Mouse (Mus musculus): ENCODE results near the gene Ctse.

Gene Ctse

DNA sequence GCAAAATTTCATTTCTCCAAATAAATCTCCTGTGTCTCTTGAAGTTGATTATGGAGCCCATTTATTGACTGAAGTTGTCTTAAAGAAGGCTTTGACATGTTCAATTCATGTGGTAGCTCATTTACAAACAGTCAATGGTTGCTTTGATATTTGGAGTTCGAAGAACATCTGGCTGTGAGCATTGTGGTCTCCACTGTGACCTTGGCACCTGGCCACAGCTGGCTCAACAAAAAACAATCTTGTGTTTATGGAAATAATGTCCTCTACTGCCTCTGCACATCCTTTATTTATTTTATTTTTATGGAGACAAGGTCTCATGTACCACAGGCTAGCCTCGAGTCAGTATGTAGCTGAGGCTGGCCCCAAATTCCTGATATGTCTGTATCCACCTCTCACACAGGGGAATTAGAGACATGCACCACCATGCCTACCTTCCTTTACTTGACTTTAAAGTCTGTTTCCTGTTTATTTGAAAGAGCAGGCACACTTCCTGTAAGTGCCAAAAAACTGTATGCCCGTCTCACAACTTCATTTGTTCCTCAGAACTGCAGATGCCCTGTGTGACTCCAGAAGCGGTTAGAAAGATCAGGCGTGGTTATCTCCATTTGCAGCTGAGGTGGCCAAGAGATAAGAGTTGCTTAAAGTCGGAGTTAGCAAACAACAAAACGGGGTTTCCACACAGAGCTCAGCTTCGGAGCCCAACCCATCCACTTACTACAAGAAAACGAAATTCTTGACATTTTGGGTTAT is at the start of gene Ctse:
Gene Ctse (plus strand): TSS at position 516 of the 750 bp plus-strand sequence.
- no peak for DNase-seq

- DNase-seq = no peak
Measured at GRCm38 (mm10) chr1:131598905-131599304, 39.2 kb upstream of the Ctse start, which contains the start of gene Avpr1b. Gene Avpr1b (plus strand): TSS chr1:131599239.

- no peak for DNase-seq
Measured at GRCm38 (mm10) chr1:131600314-131600713, 37.8 kb upstream of the Ctse start.

GRCm38 (mm10) chr1:131606719-131607118 is 31.4 kb upstream of the Ctse start:
- no peak for DNase-seq

- DNase-seq = peak; percentile 11
Measured at GRCm38 (mm10) chr1:131612556-131613155, 25.4 kb upstream of the Ctse start.

GRCm38 (mm10) chr1:131613361-131614133 is 24.6 kb upstream of the Ctse start:
- peak; percentile 86 for DNase-seq

DNA sequence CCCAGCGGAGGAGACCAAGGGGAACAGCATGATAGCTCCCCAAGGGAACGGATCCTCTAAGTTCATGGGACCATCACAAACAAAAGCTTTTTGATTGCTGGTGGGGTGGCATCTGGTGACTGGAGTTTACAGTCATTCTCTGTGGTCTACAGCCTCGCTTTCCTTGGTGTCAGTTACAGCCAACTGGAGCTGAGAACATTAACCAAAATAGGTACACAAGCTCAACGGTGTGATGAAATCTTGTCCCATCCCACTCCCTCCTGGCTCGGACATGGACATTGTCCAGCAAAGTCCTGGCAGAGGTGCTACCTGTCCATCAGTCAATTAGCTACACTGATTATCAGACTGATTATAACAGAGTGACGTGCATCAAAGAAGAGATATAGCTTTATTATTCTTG is 23.5 kb upstream of the Ctse start:
- DNase-seq = no peak

GRCm38 (mm10) chr1:131616131-131616530 is 22.0 kb upstream of the Ctse start:
- no peak for DNase-seq

GRCm38 (mm10) chr1:131616546-131617220 is 21.4 kb upstream of the Ctse start:
- no peak for DNase-seq

DNA sequence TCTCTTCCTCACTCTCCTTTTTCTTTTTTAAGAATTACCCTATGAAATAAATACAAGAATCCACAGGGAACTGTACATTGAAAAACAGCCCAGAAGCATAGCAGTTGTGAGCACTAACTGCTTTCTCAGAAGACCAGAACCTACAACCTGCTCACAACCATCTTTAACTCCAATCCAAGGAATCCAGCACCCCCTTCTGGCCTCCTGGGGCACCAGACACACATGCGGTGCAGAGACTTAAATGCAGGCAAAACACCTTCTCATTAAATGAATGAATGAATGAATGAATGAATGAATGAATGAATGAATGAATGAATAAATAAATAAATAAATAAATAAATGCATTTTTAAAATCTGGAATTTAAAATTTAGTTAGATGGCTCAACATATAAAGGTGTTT is 19.5 kb upstream of the Ctse start:
- no peak for DNase-seq

GRCm38 (mm10) chr1:131619348-131619747 is 18.8 kb upstream of the Ctse start:
- DNase-seq = no peak

DNA sequence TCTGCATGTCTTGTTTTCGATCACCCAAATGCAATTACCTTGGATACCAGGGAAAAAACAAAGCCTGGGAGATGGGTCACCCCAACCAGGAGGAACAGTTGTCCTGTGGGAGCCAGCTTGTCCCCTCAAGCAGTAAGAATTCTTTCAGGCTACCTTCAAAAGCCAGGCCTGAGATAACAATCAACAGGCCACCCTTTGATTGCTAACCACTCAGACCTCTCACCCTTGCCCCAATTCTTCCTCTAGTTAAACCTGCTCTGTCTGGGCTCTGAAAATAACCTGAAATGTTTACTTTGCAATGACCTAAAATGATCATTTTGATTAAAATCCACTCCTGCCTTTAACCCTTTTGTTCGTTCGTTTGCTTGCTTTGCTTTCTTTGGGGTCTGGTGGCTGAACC is 14.5 kb upstream of the Ctse start:
- no peak for DNase-seq

GRCm38 (mm10) chr1:131624175-131624835 is 13.8 kb upstream of the Ctse start:
- DNase-seq = no peak

- no peak for DNase-seq
Measured at GRCm38 (mm10) chr1:131626200-131626599, 11.9 kb upstream of the Ctse start.

DNA sequence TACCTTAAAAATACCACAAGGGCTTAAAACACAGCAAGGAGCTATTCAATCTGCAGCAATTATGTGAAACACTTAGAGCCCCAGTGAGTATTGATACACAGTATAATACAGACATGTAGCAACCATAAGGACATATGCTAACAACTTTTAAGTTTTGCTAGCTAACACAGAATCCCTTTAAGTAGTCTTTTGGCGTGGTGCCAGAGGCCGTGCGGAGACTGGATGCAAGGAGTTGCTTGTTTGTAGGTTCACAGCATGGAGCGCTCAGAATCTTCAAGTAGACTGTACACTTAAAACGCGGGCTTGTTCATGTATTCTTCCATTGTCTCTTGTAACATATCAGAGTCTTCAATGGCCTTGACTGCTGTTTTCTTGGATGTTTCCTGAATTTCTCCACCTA is 5.9 kb upstream of the Ctse start:
- peak; percentile 12 for DNase-seq

GRCm38 (mm10) chr1:131634495-131634894 is 3.6 kb upstream of the Ctse start:
- DNase-seq = no peak

DNA sequence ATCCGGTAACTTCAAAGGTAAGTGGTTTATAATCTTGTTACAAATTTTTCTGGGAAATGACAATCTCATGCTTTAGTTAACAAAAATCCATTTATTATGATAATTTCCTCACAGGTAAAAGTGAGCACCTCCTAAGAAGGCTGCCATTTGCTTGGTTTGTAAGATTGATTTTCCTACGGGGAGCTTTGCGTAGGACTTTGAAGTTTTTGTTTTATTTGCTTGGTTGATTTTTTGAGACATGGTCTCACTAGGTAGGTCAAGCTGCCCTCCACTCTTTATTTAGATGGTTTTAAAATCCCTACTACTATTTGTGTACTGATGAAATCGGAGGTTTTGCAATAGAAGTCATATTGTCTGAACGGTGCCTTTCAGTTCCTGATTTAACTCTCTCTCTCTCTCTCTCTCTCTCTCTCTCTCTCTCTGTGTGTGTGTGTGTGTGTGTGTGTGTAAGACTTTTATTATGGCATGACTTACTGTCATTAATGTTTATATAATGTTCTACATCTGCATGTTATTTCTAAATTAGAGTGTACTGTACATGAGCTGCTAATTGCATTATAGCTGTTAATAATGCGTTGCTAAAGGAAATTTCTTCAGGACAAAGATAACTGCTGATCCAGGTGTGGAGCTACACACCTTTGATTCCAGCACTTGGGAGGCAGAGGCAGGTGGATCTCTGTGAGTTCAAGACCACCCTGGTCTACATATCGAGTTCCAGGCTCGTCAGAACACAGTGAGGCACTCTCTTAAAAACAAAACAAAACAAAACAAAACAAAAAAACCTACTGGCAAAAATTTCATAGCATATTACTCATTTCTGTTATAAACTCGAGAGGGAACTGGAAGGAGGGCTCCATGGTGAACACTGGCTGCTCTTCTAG is 675 bp downstream of the Ctse start:
- no peak for DNase-seq

GRCm38 (mm10) chr1:131640062-131640461 is 2.0 kb downstream of the Ctse start:
- DNase-seq = no peak

- DNase-seq = no peak
Measured at GRCm38 (mm10) chr1:131641565-131641964, 3.5 kb downstream of the Ctse start.

DNA sequence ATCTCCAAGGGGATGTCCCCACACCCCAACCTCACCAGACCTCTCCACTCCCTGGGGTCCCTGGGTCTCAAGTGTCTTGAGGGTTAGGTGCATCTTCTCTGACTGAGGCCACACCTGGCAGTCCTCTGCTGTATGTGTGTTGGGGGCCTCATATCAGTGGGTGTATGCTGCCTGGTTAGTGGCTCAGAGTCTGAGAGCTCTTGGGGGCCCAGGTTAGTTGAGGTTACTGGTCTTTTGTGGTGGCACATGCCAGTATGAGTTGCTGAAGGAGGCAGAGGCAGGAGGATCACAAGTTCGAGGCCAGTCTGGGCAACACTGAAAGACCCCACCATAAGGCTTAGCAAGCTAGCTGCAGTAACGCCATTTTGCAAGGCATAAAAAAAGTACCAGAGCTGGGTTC is 4.1 kb downstream of the Ctse start:
- no peak for DNase-seq

GRCm38 (mm10) chr1:131652670-131653443 is 14.8 kb downstream of the Ctse start:
- no peak for DNase-seq
